Mouse (Mus musculus) retina, postnatal 7 days (tissue): ENCODE measurements around the gene Spam1.

Experiments used
- DNase-seq: peaks from one replicate; pipeline ENCODE4 v3.0.0-alpha.2; 2012; ENCODE audit warnings: low read depth, low spot score

Gene Spam1

GRCm38 (mm10) chr6:24790888-24791287, at the start of gene Spam1:
Spam1 (plus strand) TSS chr6:24791188.
- no peak for DNase-seq

- DNase-seq, result no peak
Observed at GRCm38 (mm10) chr6:24748029-24748428, 43.0 kb upstream of the Spam1 start, which contains the start of gene Hyal4. Hyal4 (plus strand) TSS chr6:24748329.

- DNase-seq, result no peak
Observed at GRCm38 (mm10) chr6:24759281-24759680, 31.7 kb upstream of the Spam1 start.

- no peak for DNase-seq
Observed at GRCm38 (mm10) chr6:24766261-24766660, 24.7 kb upstream of the Spam1 start.

GRCm38 (mm10) chr6:24779182-24779581, 11.8 kb upstream of the Spam1 start:
- DNase-seq, result no peak

GRCm38 (mm10) chr6:24822070-24822469, 31.1 kb downstream of the Spam1 start:
- no peak for DNase-seq
